Mouse (Mus musculus) myocyte (in vitro differentiated cells): ENCODE measurements around the gene Limd1.

Source experiments
- CEBPB ChIP-seq: IDR thresholded peaks from 2 replicates; pipeline ENCODE4 v1.6.1; 2011; ENCODE audit warnings: mild to moderate bottlenecking, moderate library complexity; ENCODE audit not compliant: poor library complexity, insufficient read depth, severe bottlenecking
- E2F4 ChIP-seq: IDR thresholded peaks from one replicate; pipeline ENCODE4 v1.6.1; 2011; ENCODE audit warnings: mild to moderate bottlenecking, control low read depth, moderate library complexity; ENCODE audit not compliant: insufficient read depth
- MAX ChIP-seq: IDR thresholded peaks from one replicate; pipeline ENCODE4 v1.6.1; 2011; ENCODE audit warnings: low read depth, mild to moderate bottlenecking, control low read depth
- POLR2A ChIP-seq: IDR thresholded peaks from one replicate; pipeline ENCODE4 v1.6.1; 2011; ENCODE audit warnings: low read depth, mild to moderate bottlenecking, control low read depth, moderate library complexity; ENCODE audit not compliant: insufficient read length
- SRF ChIP-seq: IDR thresholded peaks from one replicate; pipeline ENCODE4 v1.6.1; 2011; ENCODE audit warnings: low read depth; ENCODE audit not compliant: control insufficient read depth, insufficient read length

GRCm38 (mm10) chr9:123506270-123507146, 28.0 kb downstream of the Limd1 start:
- no peak for TF ChIP-seq SRF
- no peak for TF ChIP-seq MAX
- no peak for TF ChIP-seq CEBPB
- no peak for TF ChIP-seq POLR2A
- no peak for TF ChIP-seq E2F4
